Mouse (Mus musculus) cerebellum, adult 11-12 months (tissue): Measurements from ENCODE around the gene Nme7.

Experiments used
- DNase-seq: peaks from one replicate; pipeline ENCODE4 v3.0.0; 2022

The Nme7 gene

GRCm38 (mm10) chr1:164440230-164440629 lies 136.3 kb downstream of the Nme7 start:
- no peak for DNase-seq

- no peak for DNase-seq
These were observed 136.9 kb downstream of the Nme7 start for GRCm38 (mm10) chr1:164440708-164441407.

GRCm38 (mm10) chr1:164441408-164441974 lies 137.6 kb downstream of the Nme7 start:
- no peak for DNase-seq

GRCm38 (mm10) chr1:164445620-164446162 lies 141.8 kb downstream of the Nme7 start:
- DNase-seq = no peak

GRCm38 (mm10) chr1:164446535-164446934 lies 142.6 kb downstream of the Nme7 start:
- no peak for DNase-seq

GRCm38 (mm10) chr1:164447521-164447920 lies 143.6 kb downstream of the Nme7 start:
- DNase-seq = no peak

- no peak for DNase-seq
These were observed 145.7 kb downstream of the Nme7 start for GRCm38 (mm10) chr1:164449626-164450025.

- no peak for DNase-seq
These were observed 146.3 kb downstream of the Nme7 start for GRCm38 (mm10) chr1:164450231-164450630.

GRCm38 (mm10) chr1:164450644-164451043 lies 146.7 kb downstream of the Nme7 start:
- DNase-seq = no peak

GRCm38 (mm10) chr1:164451346-164451745 lies 147.4 kb downstream of the Nme7 start:
- no peak for DNase-seq

- DNase-seq = no peak
These were observed 148.7 kb downstream of the Nme7 start for GRCm38 (mm10) chr1:164452580-164452979.

GRCm38 (mm10) chr1:164453146-164453545 lies 149.2 kb downstream of the Nme7 start:
- DNase-seq = no peak

- no peak for DNase-seq
These were observed 149.8 kb downstream of the Nme7 start for GRCm38 (mm10) chr1:164453739-164454138.

- peak; percentile 78 for DNase-seq
These were observed 151.0 kb downstream of the Nme7 start for GRCm38 (mm10) chr1:164454747-164455400.

- peak; percentile 68 for DNase-seq
These were observed 151.7 kb downstream of the Nme7 start for GRCm38 (mm10) chr1:164455614-164456013.

GRCm38 (mm10) chr1:164456065-164456464 lies 152.1 kb downstream of the Nme7 start:
- peak; percentile 71 for DNase-seq

GRCm38 (mm10) chr1:164456731-164457130 lies 152.8 kb downstream of the Nme7 start:
- DNase-seq = peak; percentile 75

- no peak for DNase-seq
These were observed 153.8 kb downstream of the Nme7 start for GRCm38 (mm10) chr1:164457531-164458244.

- DNase-seq = peak; percentile 96
These were observed 154.3 kb downstream of the Nme7 start, which contains the start of gene Atp1b1 for GRCm38 (mm10) chr1:164458245-164458613. Gene Atp1b1 (minus strand): TSS chr1:164458355.

GRCm38 (mm10) chr1:164458621-164459051 lies 154.7 kb downstream of the Nme7 start:
- no peak for DNase-seq

- no peak for DNase-seq
These were observed 155.4 kb downstream of the Nme7 start for GRCm38 (mm10) chr1:164459127-164459905.
